Mouse (Mus musculus) hindbrain, embryonic 11.5 days (tissue): Measurements from ENCODE around the gene Hsd3b7. TPM values are rescaled to one million over a fixed set of nuclear protein-coding genes. Genes with fewer than 3 reads are reported as not detected.
"Not testable (repeated sequence)": the region's sequence is repeated elsewhere in the genome, so short reads cannot be mapped to it uniquely, and the experiment has no call there.

Source experiments
- ATAC-seq: fragments of 200-750 bp; cut with Nextera tagmentation; 2 replicates; pipeline ENCODE4 v1.8.0; 2017; ENCODE audit warnings: mild to moderate bottlenecking, moderate TSS enrichment, moderate library complexity; ENCODE audit not compliant: low FRiP score
- DNase-seq: peaks from one replicate; pipeline ENCODE4 v3.0.0-alpha.2; 2015; ENCODE audit warnings: low spot score
- H3K27ac ChIP-seq: fragments of 300-500 bp; sonication (generic); 2 replicates; pipeline ENCODE4 v1.5.1; 2014; ENCODE audit warnings: mild to moderate bottlenecking, low read depth, low read length
- H3K27me3 ChIP-seq: fragments of 300-500 bp; sonication (generic); 2 replicates; pipeline ENCODE4 v1.6.1; 2014; ENCODE audit warnings: mild to moderate bottlenecking, low read length, moderate library complexity, mixed read lengths; ENCODE audit not compliant: control insufficient read depth, insufficient read depth
- H3K36me3 ChIP-seq: fragments of 300-500 bp; sonication (generic); 2 replicates; pipeline ENCODE4 v1.6.1; 2014; ENCODE audit warnings: mild to moderate bottlenecking, low read length, moderate library complexity, mixed read lengths; ENCODE audit not compliant: control insufficient read depth, insufficient read depth
- H3K4me1 ChIP-seq: fragments of 300-500 bp; sonication (generic); replicated peaks from 2 replicates; pipeline ENCODE4 v1.6.1; 2014; ENCODE audit warnings: low read length, mixed read lengths; ENCODE audit not compliant: control insufficient read depth, insufficient read depth
- H3K4me2 ChIP-seq: fragments of 300-500 bp; sonication (generic); replicated peaks from 2 replicates; pipeline ENCODE4 v1.6.1; 2014; ENCODE audit warnings: mild to moderate bottlenecking, low read depth, low read length
- H3K4me3 ChIP-seq: fragments of 300-500 bp; sonication (generic); 2 replicates; pipeline ENCODE4 v1.5.1; 2014; ENCODE audit warnings: low read depth, low read length
- H3K9ac ChIP-seq: fragments of 300-500 bp; sonication (generic); 2 replicates; pipeline ENCODE4 v1.6.1; 2014; ENCODE audit warnings: low read depth, low read length
- H3K9me3 ChIP-seq: fragments of 300-500 bp; sonication (generic); 2 replicates; pipeline ENCODE4 v1.6.1; 2016; ENCODE audit warnings: low read length; ENCODE audit not compliant: control insufficient read depth
- WGBS: fragments of 180-500 bp; shearing (Covaris S2); extraction: QIAGEN DNeasy Blood & Tissue Kit; methylation state at CpG from one replicate; pipeline ENCODE4 v1.1.7; 2014; 5-methylcytosine and 5-hydroxymethylcytosine counted together
- polyA plus RNA-seq: library from polyadenylated mRNA; unstranded; fragments of >200 nt; fragmentation: Nextera tagmentation; extraction: Ambion mirVana; gene quantifications from 2 replicates; pipeline ENCODE4 v1.2.1, GENCODE M21; 2014

Gene Hsd3b7
- polyA plus RNA-seq, 1 experiment from 2014 or later: 7.6 TPM

DNA sequence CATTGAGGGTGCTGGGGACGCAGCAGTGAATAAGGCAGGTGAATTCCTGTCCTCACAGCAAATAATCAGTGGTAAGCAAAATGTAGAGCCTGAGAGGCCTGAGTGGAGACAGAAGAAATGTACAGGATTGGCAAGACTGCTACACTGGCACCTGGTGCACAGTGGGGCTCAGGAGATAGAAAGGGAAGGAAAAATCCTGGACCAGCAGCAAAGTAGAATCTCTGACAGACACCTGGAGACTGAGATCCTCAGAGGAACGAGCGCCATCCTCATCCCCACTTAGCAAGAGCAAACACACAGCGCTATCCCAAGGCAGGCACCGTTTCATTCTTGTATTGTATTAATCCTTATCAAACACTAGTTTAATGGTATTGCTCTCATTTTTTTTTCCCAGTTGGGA is 37.1 kb downstream of the Hsd3b7 start:
- Histone ChIP-seq H3K27ac (no peak overlapping the region), H3K4me1 (no peaks in the 10 kb centered on the region; the same call in 1 of the 2 replicates), H3K4me3 (no peak overlapping the region), H3K36me3 (no peaks in the 10 kb centered on the region), H3K9ac (no peak overlapping the region), H3K9me3 (no peaks in the 10 kb centered on the region), H3K4me2 (no peak overlapping the region), H3K27me3 (no peaks in the 10 kb centered on the region)
- DNase-seq (no peak), ATAC-seq (no peak)
- 91% methylated on average over 5 of the region's 5 CpGs for WGBS

DNA sequence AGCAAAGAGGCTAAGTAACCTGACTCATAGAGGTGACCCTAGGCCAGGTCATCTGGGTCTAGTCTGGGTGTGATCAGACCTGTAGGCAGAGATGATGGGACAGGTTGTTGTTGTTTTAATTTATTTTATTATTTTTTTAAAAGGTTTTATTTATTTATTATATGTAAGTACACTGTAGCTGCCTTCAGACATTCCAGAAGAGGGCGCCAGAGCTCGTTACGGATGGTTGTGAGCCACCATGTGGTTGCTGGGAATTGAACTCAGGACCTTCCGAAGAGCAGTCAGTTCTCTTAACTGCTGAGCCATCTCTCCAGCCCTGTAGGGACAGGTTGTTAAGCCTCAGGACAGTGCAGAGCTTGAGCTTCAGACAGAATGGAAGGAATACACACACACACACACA is 37.5 kb downstream of the Hsd3b7 start:
- H3K9me3 ChIP-seq, DNase-seq, H3K9ac ChIP-seq, H3K4me1 ChIP-seq, H3K27ac ChIP-seq, ATAC-seq, H3K27me3 ChIP-seq, H3K4me2 ChIP-seq, H3K4me3 ChIP-seq, H3K36me3 ChIP-seq: not testable (repeated sequence)
- WGBS: 82% methylated on average over 4 of the region's 4 CpGs

- H3K4me3 ChIP-seq, H3K4me2 ChIP-seq, H3K9me3 ChIP-seq, H3K36me3 ChIP-seq, H3K27ac ChIP-seq, H3K9ac ChIP-seq, ATAC-seq, H3K27me3 ChIP-seq, H3K4me1 ChIP-seq, DNase-seq: not testable (repeated sequence)
- 87% methylated on average over 2 of the region's 2 CpGs for WGBS
Measured at GRCm38 (mm10) chr7:127840031-127840430, 39.6 kb downstream of the Hsd3b7 start.

GRCm38 (mm10) chr7:127840886-127841285 is 40.5 kb downstream of the Hsd3b7 start:
- ATAC-seq: peak; percentile 23; the same call in 1 of the 2 replicates
- Histone ChIP-seq H3K27me3 (no peaks in the 10 kb centered on the region), H3K27ac (peak overlapping the region; percentile 77), H3K4me3 (peak overlapping the region; percentile 64), H3K4me2 (peak overlapping the region; percentile 99), H3K4me1 (no peaks in the 10 kb centered on the region; the same call in 1 of the 2 replicates), H3K9ac (peak overlapping the region; percentile 57), H3K36me3 (no peaks in the 10 kb centered on the region; the same call in 1 of the 2 replicates), H3K9me3 (no peaks in the 10 kb centered on the region)
- peak; percentile 9 for DNase-seq
- WGBS: 4% methylated on average over 15 of the region's 15 CpGs

- H3K9me3 ChIP-seq: no peaks in the 10 kb centered on the region
- peak overlapping the region; percentile 64 for H3K4me3 ChIP-seq
- WGBS: under 1% methylated on average over 46 of the region's 46 CpGs
- peak overlapping the region; percentile 57 for H3K9ac ChIP-seq
- DNase-seq: peak; percentile 93
- peak overlapping the region; percentile 77 for H3K27ac ChIP-seq
- no peaks in the 10 kb centered on the region for H3K27me3 ChIP-seq
- H3K4me1 ChIP-seq: no peaks in the 10 kb centered on the region; the same call in 1 of the 2 replicates
- H3K36me3 ChIP-seq: no peaks in the 10 kb centered on the region; the same call in 1 of the 2 replicates
- peak overlapping the region; percentile 99 for H3K4me2 ChIP-seq
- peak; percentile 92 for ATAC-seq
Measured at GRCm38 (mm10) chr7:127841340-127842000, 41.1 kb downstream of the Hsd3b7 start.

GRCm38 (mm10) chr7:127842001-127842718 is 41.8 kb downstream of the Hsd3b7 start:
- H3K36me3 ChIP-seq: no peaks in the 10 kb centered on the region; the same call in 1 of the 2 replicates
- under 1% methylated on average over 40 of the region's 40 CpGs for WGBS
- 0 out of 2 replicates have a peak overlapping the region, but pooled peaks have one; percentile 7 for H3K27ac ChIP-seq
- peak overlapping the region; percentile 99 for H3K4me2 ChIP-seq
- H3K4me1 ChIP-seq: no peaks in the 10 kb centered on the region; the same call in 1 of the 2 replicates
- H3K9me3 ChIP-seq: no peaks in the 10 kb centered on the region
- ATAC-seq: peak; percentile 69
- DNase-seq: peak; percentile 80
- H3K4me3 ChIP-seq: peak overlapping the region; percentile 64
- no peaks in the 10 kb centered on the region for H3K27me3 ChIP-seq
- H3K9ac ChIP-seq: peak overlapping the region; percentile 57

GRCm38 (mm10) chr7:127849973-127850875 is 49.8 kb downstream of the Hsd3b7 start:
- H3K9ac ChIP-seq: no peak overlapping the region
- no peaks in the 10 kb centered on the region for H3K27me3 ChIP-seq
- DNase-seq (no peak), ATAC-seq (no peak)
- no peak overlapping the region for H3K4me3 ChIP-seq
- H3K4me2 ChIP-seq: no peak overlapping the region
- 82% methylated on average over 6 of the region's 6 CpGs for WGBS
- no peaks in the 10 kb centered on the region for H3K4me1 ChIP-seq
- H3K36me3 ChIP-seq: no peaks in the 10 kb centered on the region
- H3K27ac ChIP-seq: no peak overlapping the region
- no peaks in the 10 kb centered on the region for H3K9me3 ChIP-seq

DNA sequence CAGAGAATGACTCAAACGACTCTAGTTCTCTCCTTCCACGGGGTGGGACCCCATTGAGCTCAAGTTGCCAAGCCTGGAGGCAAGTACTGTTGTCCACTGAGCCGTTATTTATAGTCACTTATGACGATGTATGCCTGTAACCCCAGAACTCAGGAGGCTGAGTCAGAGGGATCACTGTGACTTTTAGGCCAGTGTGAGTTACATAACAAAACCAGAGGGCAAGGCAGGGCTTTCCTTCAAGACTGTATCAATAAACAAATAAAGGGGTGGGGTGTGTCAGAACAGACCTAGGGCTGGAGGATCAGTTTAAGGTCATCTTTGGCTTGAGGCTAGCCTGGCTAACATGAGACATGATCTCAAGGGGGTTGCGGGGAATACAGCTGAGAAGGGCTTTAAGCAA is 50.5 kb downstream of the Hsd3b7 start:
- H3K4me1 ChIP-seq: no peaks in the 10 kb centered on the region
- no peak for DNase-seq
- no peak for ATAC-seq
- no peaks in the 10 kb centered on the region for H3K36me3 ChIP-seq
- no peaks in the 10 kb centered on the region for H3K27me3 ChIP-seq
- H3K27ac ChIP-seq: no peak overlapping the region
- H3K4me2 ChIP-seq: no peak overlapping the region
- no peak overlapping the region for H3K9ac ChIP-seq
- no peaks in the 10 kb centered on the region for H3K9me3 ChIP-seq
- WGBS: 78% methylated on average over 5 of the region's 5 CpGs
- H3K4me3 ChIP-seq: no peak overlapping the region
